Mouse (Mus musculus) midbrain, postnatal 0 days (tissue): ENCODE results near the gene Gpsm1. TPM values are rescaled to one million over a fixed set of nuclear protein-coding genes. Genes with fewer than 3 reads are reported as not detected.

Source experiments
- ATAC-seq: fragments of 200-750 bp; cut with Nextera tagmentation; 2 replicates; pipeline ENCODE4 v1.8.0; 2017; ENCODE audit warnings: moderate number of reproducible peaks, mild to moderate bottlenecking, moderate TSS enrichment, moderate library complexity; ENCODE audit not compliant: low FRiP score
- DNase-seq: peaks from one replicate; pipeline ENCODE4 v3.0.0-alpha.2; 2015; ENCODE audit warnings: low spot score
- H3K27ac ChIP-seq: fragments of 300-500 bp; sonication (generic); 2 replicates; pipeline ENCODE4 v1.5.1; 2014; ENCODE audit warnings: low read depth, mild to moderate bottlenecking, low read length, mixed read lengths
- H3K27me3 ChIP-seq: fragments of 300-500 bp; sonication (generic); 2 replicates; pipeline ENCODE4 v1.6.1; 2014; ENCODE audit warnings: low read length, control low read depth, mixed read lengths; ENCODE audit not compliant: insufficient read depth
- H3K36me3 ChIP-seq: fragments of 300-500 bp; sonication (generic); 2 replicates; pipeline ENCODE4 v1.6.1; 2014; ENCODE audit warnings: low read length, control low read depth, mixed read lengths; ENCODE audit not compliant: insufficient read depth
- H3K4me1 ChIP-seq: fragments of 300-500 bp; sonication (generic); 2 replicates; pipeline ENCODE4 v1.6.1; 2014; ENCODE audit warnings: mild to moderate bottlenecking, control low read depth, antibody characterized with exemption, low read length, mixed read lengths; ENCODE audit not compliant: insufficient read depth
- H3K4me2 ChIP-seq: fragments of 300-500 bp; sonication (generic); 2 replicates; pipeline ENCODE4 v1.6.1; 2014; ENCODE audit warnings: low read depth, mild to moderate bottlenecking, low read length, mixed read lengths; ENCODE audit not compliant: poor library complexity, severe bottlenecking
- H3K4me3 ChIP-seq: fragments of 300-500 bp; sonication (generic); 2 replicates; pipeline ENCODE4 v1.5.1; 2014; ENCODE audit warnings: low read depth, mild to moderate bottlenecking, low read length, moderate library complexity
- H3K9ac ChIP-seq: fragments of 300-500 bp; sonication (generic); replicated peaks from 2 replicates; pipeline ENCODE4 v1.6.1; 2014; ENCODE audit warnings: mild to moderate bottlenecking, low read length, moderate library complexity, mixed read lengths; ENCODE audit not compliant: poor library complexity, severe bottlenecking
- H3K9me3 ChIP-seq: fragments of 300-500 bp; sonication (generic); 2 replicates; pipeline ENCODE4 v1.6.1; 2016; ENCODE audit warnings: low read length, control low read depth
- CTCF ChIP-seq: IDR thresholded peaks from 2 replicates; pipeline ENCODE4 v1.5.1; 2016; ENCODE audit warnings: antibody characterized with exemption, mild to moderate bottlenecking
- WGBS: fragments of 180-500 bp; shearing (Covaris S2); extraction: QIAGEN DNeasy Blood & Tissue Kit; methylation state at CpG from one replicate; pipeline ENCODE4 v1.1.7; 2014; 5-methylcytosine and 5-hydroxymethylcytosine counted together
- polyA plus RNA-seq: library from polyadenylated mRNA; unstranded; fragments of >200 nt; fragmentation: Nextera tagmentation; extraction: Ambion mirVana; gene quantifications from 2 replicates; pipeline ENCODE4 v1.2.1, GENCODE M21; 2015
- total RNA-seq: library from RNA; depleted of rRNA; stranded (reverse); fragments of >200 nt; gene quantifications from 2 replicates; pipeline ENCODE4 v1.2.3, GENCODE M21; 2014

Gpsm1 gene
- total and polyA plus RNA-seq, 2 experiments from 2014 or later: 163 to 286 TPM

DNA sequence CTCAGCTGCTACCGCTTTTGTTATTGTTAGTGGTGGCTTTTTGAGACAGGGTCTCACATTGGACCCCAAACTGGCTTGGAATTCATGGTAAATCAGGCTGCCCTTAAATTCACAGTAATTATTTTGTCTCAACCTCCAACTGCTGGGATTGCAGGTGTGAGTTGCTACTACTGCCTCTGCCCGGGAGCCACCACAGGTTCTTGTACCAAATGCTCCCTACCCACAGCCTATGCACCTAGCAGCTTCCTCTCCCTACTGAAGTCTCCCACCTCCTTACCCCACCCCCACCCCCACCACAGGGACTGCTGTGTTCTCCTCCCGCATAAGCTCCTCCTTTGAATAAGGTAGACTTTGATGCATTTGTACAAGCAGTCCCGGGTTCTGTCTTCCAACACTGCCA is 40.9 kb downstream of the Gpsm1 start:
- ATAC-seq (no peak), DNase-seq (no peak)
- no peaks in the 10 kb centered on the region for H3K36me3 ChIP-seq
- H3K9me3 ChIP-seq: no peaks in the 10 kb centered on the region
- H3K9ac ChIP-seq: no peak overlapping the region
- H3K27ac ChIP-seq: no peak overlapping the region
- TF ChIP-seq CTCF: no peak
- 87% methylated on average over 4 of the region's 4 CpGs for WGBS
- H3K4me3 ChIP-seq: no peak overlapping the region
- H3K27me3 ChIP-seq: no peaks in the 10 kb centered on the region
- no peak overlapping the region for H3K4me2 ChIP-seq
- peaks cover under 1% of the 10 kb centered on the region; the same call in 1 of the 2 replicates for H3K4me1 ChIP-seq

DNA sequence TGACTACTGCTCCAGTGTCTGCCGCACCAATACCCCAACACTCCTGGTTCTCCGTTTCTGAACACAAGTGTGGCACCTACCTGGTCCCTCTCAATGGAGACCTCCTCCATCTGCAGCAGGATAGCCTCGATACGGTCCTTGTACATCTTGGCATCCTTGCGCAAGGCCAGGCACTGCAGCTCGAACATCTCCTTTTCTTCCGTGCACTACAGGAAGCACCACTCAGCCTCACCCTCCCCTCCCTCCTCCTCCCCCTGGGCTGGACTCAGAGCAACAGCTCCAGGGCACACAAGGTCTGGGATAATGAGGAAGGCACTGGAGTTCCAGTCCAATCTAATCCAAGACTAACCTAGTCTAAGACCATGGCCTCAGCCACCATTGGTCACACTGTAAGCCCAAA is 41.4 kb downstream of the Gpsm1 start:
- H3K36me3 ChIP-seq: no peaks in the 10 kb centered on the region
- no peak overlapping the region for H3K4me3 ChIP-seq
- DNase-seq (no peak), ATAC-seq (no peak)
- H3K9ac ChIP-seq: no peak overlapping the region
- no peaks in the 10 kb centered on the region for H3K27me3 ChIP-seq
- no peaks in the 10 kb centered on the region for H3K9me3 ChIP-seq
- no peak overlapping the region for H3K4me2 ChIP-seq
- 78% methylated on average over 7 of the region's 7 CpGs for WGBS
- H3K4me1 ChIP-seq: no peaks in the 10 kb centered on the region
- TF ChIP-seq CTCF: no peak
- no peak overlapping the region for H3K27ac ChIP-seq

DNA sequence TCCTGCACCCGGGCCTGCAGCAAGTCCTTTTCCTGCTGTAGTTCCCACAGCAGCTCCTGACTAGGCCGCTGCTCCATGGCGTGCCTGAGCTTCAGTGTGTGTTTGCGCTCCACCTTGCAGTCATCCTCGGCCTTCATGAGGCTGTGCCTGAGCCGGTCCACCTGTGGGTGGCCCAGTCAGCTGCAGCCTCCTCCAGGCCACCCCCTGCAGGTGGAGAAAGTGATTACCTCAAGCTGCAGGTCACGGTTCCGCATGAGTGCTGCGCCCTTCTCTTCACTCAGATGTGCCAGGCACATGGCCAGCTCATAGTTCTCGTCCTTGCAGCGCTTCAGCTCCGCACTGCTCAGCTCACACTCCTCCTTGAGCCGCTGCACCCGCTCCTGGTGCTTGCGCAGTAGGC is 42.2 kb downstream of the Gpsm1 start:
- no peak for DNase-seq
- Histone ChIP-seq H3K4me3 (no peak overlapping the region), H3K9me3 (no peaks in the 10 kb centered on the region), H3K4me1 (no peaks in the 10 kb centered on the region), H3K27me3 (no peaks in the 10 kb centered on the region), H3K36me3 (no peaks in the 10 kb centered on the region), H3K27ac (no peak overlapping the region), H3K9ac (no peak overlapping the region), H3K4me2 (no peak overlapping the region)
- ATAC-seq: no peak
- peak; percentile 47 for TF ChIP-seq CTCF
- WGBS: 42% methylated on average over 15 of the region's 15 CpGs

DNA sequence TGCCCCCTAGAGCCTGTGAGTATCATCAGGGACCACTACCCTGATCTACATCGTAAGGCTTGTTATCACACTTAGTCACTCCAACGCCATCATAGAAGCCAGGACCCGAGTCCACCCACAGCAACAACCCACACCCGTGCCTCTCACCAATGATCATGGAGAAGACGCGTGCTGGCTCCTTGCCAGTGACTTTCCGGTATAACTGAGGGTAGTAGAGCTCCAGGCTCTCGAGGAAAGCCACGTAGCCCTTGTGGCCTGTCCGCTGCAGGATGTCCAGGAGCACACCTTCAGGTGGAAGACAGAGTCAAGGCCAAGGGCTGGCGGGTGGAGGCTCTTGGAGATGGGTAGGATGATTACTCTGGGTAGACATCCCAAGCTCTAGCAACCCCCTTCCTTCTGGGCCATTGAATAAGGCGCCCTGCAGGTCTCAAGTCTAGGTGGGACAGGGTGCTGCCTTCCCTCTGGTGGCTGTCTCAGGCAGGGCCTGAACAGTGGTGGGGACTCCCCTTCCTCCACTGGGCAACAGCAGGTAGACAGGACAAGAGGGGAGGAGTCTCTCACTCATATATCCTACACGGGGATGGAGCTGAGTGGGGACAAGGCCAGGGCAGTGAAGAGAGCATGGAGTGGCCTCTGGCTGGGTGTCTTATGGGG is 43.5 kb downstream of the Gpsm1 start:
- H3K36me3 ChIP-seq: peaks cover 11% of the 10 kb centered on the region; the same call in 1 of the 2 replicates
- 86% methylated on average over 13 of the region's 13 CpGs for WGBS
- ATAC-seq: no peak
- H3K9me3 ChIP-seq: no peaks in the 10 kb centered on the region
- no peaks in the 10 kb centered on the region for H3K27me3 ChIP-seq
- H3K4me2 ChIP-seq: no peak overlapping the region
- no peak overlapping the region for H3K27ac ChIP-seq
- 0 out of 2 replicates have a peak overlapping the region, but pooled peaks have one; percentile 29 for H3K9ac ChIP-seq
- H3K4me1 ChIP-seq: no peaks in the 10 kb centered on the region
- TF ChIP-seq CTCF: no peak
- no peak overlapping the region for H3K4me3 ChIP-seq
- no peak for DNase-seq

DNA sequence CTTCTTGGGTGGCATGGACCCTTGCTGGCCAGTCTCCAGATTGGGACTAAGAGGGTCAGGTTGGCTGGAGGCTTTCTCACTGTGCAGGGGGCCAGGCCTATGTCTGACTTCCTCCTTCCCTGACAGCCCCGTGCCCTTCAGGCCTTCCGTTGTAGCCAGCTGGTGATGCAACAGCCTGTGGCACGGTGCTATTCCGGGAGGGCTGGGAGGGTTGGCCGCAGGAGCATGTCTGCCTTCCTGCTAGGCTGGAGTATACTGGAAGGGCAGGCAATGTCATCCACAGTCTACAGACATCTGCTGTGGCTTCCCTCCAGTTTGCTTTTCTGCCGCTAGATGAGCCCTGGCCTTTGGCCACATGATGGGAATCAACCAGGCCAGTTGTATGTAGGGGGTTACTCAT is 44.7 kb downstream of the Gpsm1 start:
- Histone ChIP-seq H3K4me3 (no peak overlapping the region), H3K27me3 (no peaks in the 10 kb centered on the region), H3K9me3 (no peaks in the 10 kb centered on the region), H3K4me1 (no peaks in the 10 kb centered on the region), H3K9ac (no peak overlapping the region), H3K27ac (no peak overlapping the region), H3K36me3 (peaks cover 23% of the 10 kb centered on the region), H3K4me2 (no peak overlapping the region)
- WGBS: 86% methylated on average over 6 of the region's 6 CpGs
- TF ChIP-seq CTCF: no peak
- ATAC-seq (no peak; the same call in 1 of the 2 replicates), DNase-seq (peak; percentile 40)

DNA sequence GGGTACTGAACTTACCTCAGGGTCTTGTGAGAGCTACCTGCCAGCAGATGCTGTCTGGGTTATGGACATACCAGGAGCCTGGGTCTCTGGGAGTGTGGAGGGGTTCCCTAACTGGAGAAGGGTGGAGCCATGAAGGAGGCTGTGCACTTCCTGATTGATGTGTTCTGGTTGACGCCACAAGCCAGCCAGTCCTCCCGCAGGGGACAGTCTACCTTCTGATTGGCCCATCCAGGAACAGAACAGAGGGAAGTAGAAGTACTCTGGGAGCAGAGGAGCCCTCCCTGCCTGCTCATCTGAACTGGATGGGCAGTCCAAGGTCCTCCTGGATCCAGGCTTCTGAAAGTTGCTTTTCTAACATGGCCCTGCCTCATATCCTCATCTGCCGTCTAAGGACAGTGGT is 45.5 kb downstream of the Gpsm1 start, which contains the start of gene Card9:
TSS of gene Card9 (minus strand) at position 147 of the 400 bp plus-strand sequence.
- H3K4me1 ChIP-seq: no peaks in the 10 kb centered on the region
- no peak within 1 kb of the TSS for H3K4me2 ChIP-seq
- H3K36me3 ChIP-seq: peaks cover 31% of the 10 kb centered on the region
- H3K4me3 ChIP-seq: no peak within 1 kb of the TSS
- no peak within 1 kb of the TSS for H3K27ac ChIP-seq
- TF ChIP-seq CTCF: no peak
- 58% methylated on average over 3 of the region's 3 CpGs for WGBS
- no peak for ATAC-seq
- no peaks in the 10 kb centered on the region for H3K27me3 ChIP-seq
- H3K9ac ChIP-seq: no peak within 1 kb of the TSS
- no peak for DNase-seq
- H3K9me3 ChIP-seq: no peaks in the 10 kb centered on the region
